Mouse (Mus musculus) inflammation-experienced regulatory T-cells, adult 6 months (primary cell): Measurements from ENCODE around the gene Tbc1d10c. TPM values are rescaled to one million over a fixed set of nuclear protein-coding genes. Genes with fewer than 3 reads are reported as not detected.

Source experiments
- ATAC-seq: one replicate; pipeline ENCODE4 v1.8.0; 2017
- polyA plus RNA-seq, 3 experiments: library from polyadenylated mRNA; unstranded; fragments of 100-300 nt; shearing (Covaris generic); gene quantifications; one replicate each; pipeline ENCODE4 v1.2.1; 2017

The Tbc1d10c gene
- 100 to 1,000 TPM; 608 to 658 (median 621) TPM for polyA plus RNA-seq

DNA sequence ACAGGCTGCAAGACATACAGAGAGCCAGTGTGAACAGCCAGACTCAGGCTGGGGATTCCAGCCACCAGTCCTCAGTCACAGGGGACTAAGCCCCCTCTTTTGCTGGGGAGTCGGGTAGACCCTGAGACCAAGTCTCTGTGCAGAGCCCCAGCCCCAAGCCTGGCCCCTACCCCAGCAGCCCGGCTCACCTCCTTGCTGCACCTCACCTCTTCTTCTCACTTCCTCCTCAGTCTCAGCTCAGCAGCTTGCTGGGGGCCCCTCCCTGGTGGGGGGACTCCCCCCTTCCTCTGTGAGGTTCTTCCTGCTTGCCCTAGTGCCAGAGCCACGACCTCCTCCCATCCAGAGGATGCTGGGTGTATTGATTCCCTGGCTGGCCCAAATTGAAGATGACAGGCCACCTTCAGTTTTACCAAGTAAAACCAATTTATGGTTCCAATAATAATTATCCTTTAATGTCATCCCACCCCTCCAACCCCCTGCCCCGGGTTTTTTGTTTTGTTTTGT is at the start of gene Tbc1d10c:
TSS of gene Tbc1d10c (minus strand) at position 454 of the 504 bp plus-strand sequence.
- peak; percentile 71 for ATAC-seq

GRCm38 (mm10) chr19:4240247-4240668 is 49.2 kb upstream of the Tbc1d10c start:
- no peak for ATAC-seq

DNA sequence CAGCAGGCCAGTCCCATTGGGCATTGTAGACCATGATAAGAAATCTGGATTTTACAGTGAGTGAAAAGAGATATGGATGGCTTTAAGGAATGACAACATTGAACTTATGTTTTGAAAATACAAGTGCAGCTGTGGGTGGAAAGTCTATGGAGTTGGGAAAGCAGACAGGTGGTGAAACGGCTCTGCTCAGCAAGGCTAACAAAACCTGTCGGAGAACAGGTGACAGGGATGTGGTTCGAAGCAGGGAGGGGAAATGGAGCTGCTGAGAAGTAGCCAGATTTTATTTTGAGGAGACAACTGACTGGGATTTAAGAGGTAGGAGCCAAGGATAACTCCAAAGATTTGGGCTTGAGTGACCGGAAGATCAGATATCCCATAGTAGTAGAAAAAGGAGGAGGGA is 43.5 kb upstream of the Tbc1d10c start:
- ATAC-seq: no peak

- ATAC-seq: no peak
These were observed 41.6 kb upstream of the Tbc1d10c start for GRCm38 (mm10) chr19:4232651-4233050.

- ATAC-seq: peak; percentile 47
These were observed 41.1 kb upstream of the Tbc1d10c start for GRCm38 (mm10) chr19:4232186-4232572.

- peak; percentile 86 for ATAC-seq
These were observed 40.4 kb upstream of the Tbc1d10c start, which contains the start of gene Pold4 for GRCm38 (mm10) chr19:4231253-4232185. TSS of gene Pold4 (plus strand) at chr19:4231899.

- ATAC-seq: peak; percentile 8
These were observed 39.3 kb upstream of the Tbc1d10c start for GRCm38 (mm10) chr19:4230415-4230814.

- ATAC-seq: no peak
These were observed 38.5 kb upstream of the Tbc1d10c start for GRCm38 (mm10) chr19:4229451-4230076.

- no peak for ATAC-seq
These were observed 37.8 kb upstream of the Tbc1d10c start for GRCm38 (mm10) chr19:4228891-4229290.

- ATAC-seq: no peak
These were observed 37.0 kb upstream of the Tbc1d10c start for GRCm38 (mm10) chr19:4227894-4228678.

DNA sequence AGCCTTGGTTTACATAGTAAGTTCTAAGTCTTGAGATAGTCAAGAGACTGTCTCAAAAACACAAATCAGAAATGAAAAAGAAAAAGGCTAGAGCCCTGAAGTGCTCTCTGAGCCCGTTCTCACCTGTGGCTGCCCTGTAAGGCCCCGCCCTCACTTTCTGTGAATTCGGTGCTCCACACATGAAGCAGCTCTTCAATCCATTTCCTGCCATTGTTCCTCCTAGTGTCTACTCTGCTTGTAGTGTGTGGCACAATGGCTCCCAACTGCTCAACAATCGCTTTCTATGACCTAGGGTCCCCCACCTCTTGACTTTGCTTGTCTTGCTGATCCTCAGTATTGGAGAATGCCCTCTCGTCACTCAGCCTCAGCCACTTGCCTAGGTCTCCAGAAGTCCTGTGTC is 36.4 kb upstream of the Tbc1d10c start:
- no peak for ATAC-seq

GRCm38 (mm10) chr19:4226779-4227178 is 35.7 kb upstream of the Tbc1d10c start:
- ATAC-seq: no peak

DNA sequence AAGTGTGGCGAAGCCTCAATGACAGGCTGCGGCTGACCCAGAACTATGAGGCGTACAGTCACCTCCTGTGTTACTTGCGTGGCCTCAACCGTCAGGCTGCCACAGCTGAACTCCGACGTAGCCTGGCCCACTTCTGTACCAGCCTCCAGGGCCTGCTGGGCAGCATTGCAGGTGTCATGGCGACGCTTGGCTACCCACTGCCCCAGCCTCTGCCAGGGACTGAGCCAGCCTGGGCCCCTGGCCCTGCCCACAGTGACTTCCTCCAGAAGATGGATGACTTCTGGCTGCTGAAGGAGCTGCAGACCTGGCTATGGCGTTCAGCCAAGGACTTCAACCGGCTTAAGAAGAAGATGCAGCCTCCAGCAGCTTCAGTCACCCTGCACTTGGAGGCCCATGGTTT is 31.1 kb upstream of the Tbc1d10c start:
- ATAC-seq: no peak

- peak; percentile 38 for ATAC-seq
These were observed 30.1 kb upstream of the Tbc1d10c start for GRCm38 (mm10) chr19:4220957-4221743.

- ATAC-seq: no peak
These were observed 29.3 kb upstream of the Tbc1d10c start for GRCm38 (mm10) chr19:4220416-4220815.

DNA sequence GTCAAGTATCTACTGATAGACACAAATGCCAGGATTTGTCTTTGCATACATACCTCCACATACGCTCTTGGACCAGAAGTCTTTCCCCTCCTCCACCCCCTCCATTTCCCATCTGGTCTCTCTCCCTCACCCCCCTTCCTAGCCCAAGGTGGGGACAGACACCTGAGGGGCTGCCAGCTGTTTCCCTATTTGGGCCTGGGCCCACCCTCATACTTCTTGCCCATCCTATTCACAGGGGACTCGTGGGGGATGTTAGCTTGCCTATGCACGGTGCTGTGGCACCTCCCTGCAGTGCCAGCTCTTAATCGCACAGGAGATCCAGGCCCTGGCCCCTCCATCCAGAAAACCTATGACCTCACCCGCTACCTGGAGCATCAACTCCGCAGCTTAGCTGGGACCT is 28.9 kb upstream of the Tbc1d10c start:
- no peak for ATAC-seq

DNA sequence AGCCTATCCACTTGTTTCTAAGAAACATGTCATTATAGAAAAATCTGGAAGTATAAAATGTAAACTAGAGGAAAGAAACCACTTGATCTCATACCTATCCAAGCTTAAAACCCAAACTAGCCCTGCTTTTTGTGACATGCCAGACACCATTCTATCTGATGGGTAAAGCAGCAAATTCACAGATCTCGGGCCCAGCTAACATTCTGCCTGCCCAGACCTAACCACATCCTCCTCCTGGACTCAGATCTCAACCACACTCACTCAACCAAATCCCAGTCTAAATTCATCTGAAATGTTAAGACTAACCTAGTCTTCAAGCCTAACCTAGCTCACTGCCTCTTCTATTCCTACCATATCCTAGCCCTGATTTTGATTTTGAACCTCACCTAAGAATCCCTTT is 27.7 kb upstream of the Tbc1d10c start:
- peak; percentile 54 for ATAC-seq

- no peak for ATAC-seq
These were observed 27.2 kb upstream of the Tbc1d10c start for GRCm38 (mm10) chr19:4218293-4218692.

DNA sequence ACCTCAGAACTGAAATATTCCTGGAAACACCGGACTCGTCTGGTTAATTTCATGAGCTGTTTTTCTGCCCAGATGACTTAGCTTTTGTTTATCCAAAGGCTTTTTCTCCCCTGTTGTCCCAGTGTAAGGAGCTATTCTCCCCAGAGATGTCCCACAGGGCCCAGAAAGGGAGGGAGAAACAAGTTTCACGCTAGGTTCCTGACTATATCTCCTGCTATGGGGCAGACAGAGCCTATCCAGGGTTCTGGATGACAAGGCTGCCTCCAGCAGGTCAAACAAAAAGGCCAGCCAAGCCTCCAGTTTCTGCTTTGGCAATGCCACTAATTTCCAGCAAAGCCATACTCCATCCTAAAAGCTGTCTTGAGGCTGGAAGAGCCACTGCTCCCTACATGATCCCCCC is 26.8 kb upstream of the Tbc1d10c start:
- ATAC-seq: no peak

DNA sequence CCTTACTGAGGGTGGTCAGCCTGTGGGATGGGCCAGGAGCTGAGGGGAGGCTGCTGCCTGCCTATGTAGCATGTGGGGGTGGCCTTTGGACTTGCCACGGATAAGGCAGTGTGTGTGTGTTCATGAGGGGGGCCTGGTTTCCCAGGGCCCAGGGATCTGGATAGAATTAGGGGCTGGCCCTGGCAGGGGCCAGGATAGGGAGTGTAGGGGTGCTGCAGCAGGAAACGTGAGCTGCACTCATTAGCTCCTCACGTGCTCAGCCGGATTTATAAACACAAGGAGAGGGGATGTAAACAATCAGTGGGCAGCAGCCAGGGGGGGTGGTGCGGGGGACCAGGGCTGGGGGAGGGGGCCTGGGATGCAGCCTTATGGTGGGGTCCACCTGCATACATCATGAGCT is 26.1 kb upstream of the Tbc1d10c start:
- no peak for ATAC-seq

DNA sequence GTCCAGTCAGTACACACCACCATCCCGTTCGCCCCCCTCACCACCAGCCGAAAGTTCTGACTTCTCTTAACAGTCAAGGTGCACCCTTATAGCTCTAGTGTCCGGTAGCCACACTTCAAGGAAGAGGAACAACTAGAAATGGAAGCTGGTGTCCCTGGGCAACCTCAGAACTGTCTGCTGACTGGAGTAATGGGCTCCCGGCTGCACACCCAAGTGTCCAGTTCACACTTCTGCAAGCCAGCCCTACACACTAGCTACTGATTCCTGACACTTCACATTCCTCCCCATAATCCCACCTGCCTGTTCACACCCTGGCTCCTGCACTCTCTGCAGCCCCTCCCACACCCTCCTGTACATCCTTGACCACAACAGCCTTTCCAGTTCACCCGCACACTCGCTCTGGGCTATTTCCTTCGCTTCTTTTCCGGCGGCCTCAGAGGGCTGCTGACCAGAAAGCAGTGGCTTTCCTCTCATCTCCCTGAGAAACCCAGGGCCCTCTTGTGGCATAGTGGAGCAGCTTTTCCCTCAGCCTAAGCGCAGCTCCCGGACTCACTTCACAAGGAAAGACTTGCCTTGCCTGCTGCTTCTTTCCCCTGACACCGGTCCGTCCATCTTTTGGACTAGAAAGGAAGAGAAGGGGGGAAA is 25.1 kb upstream of the Tbc1d10c start:
- ATAC-seq: no peak
